Mouse (Mus musculus) bone marrow, adult 2 months (tissue): ENCODE measurements around the gene Trim43a. TPM values are rescaled to one million over a fixed set of nuclear protein-coding genes. Genes with fewer than 3 reads are reported as not detected.
"Not testable (repeated sequence)": the region's sequence is repeated elsewhere in the genome, so short reads cannot be mapped to it uniquely, and the experiment has no call there.

Experiments used
- H3K27ac ChIP-seq: fragments of 200-500 bp; 2 replicates; pipeline ENCODE4 v1.5.1; 2012; ENCODE audit warnings: low read depth, mild to moderate bottlenecking, control low read depth, inconsistent platforms, low read length; ENCODE audit not compliant: control insufficient read depth, poor library complexity, insufficient read depth
- H3K4me1 ChIP-seq: fragments of 200-500 bp; 2 replicates; pipeline ENCODE4 v1.6.1; 2011; ENCODE audit warnings: low read length; ENCODE audit not compliant: control insufficient read depth, insufficient read depth
- H3K4me3 ChIP-seq: fragments of 200-500 bp; replicated peaks from 2 replicates; pipeline ENCODE3; 2011; ENCODE audit warnings: mild to moderate bottlenecking, low read depth, low read length, control low read depth; ENCODE audit not compliant: control insufficient read depth
- CTCF ChIP-seq: fragments of 200-500 bp; IDR thresholded peaks from 2 replicates; pipeline ENCODE4 v1.5.1; 2011; ENCODE audit warnings: low read length, control low read depth; ENCODE audit not compliant: control insufficient read depth, insufficient read depth
- POLR2A ChIP-seq: fragments of 200-500 bp; IDR thresholded peaks from 2 replicates; pipeline ENCODE4 v1.6.1; 2011; ENCODE audit warnings: low read depth, mild to moderate bottlenecking, control low read depth, low read length, borderline replicate concordance; ENCODE audit not compliant: control insufficient read depth
- WGBS: fragments of 180-500 bp; shearing (Covaris S2); methylation state at CpG from one replicate; pipeline ENCODE4 v1.1.7; 2018; 5-methylcytosine and 5-hydroxymethylcytosine counted together
- polyA plus RNA-seq: library from polyadenylated mRNA; stranded (reverse); fragments of >200 nt; gene quantifications from 2 replicates; pipeline ENCODE4 v1.2.4, GENCODE M21; 2011; ENCODE audit warnings: low replicate concordance; ENCODE audit not compliant: missing spikeins, insufficient read depth, insufficient read length

Gene Trim43a
- polyA plus RNA-seq, result not detected in 2 replicates

DNA sequence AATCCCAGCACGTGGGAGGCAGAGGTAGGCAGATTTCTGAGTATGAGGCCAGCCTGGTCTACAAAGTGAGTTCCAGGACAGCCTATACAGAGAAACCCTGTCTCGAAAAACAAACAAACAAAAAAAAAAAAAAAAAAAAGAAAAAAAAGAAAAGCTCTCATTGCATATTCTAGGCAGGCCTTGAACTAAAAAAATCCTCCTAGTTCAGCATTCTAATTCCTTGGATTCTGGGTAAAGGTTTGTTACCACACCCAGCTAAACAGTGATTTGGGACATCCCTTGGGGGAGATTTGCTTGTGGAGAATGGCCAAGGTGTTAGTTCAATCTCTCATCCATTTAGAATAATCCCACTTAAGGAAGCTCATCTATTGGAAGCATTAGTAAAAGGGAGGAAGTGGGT, at the start of gene Trim43a:
Trim43a (plus strand) TSS at position 301 of the 400 bp plus-strand sequence.
- H3K4me3 ChIP-seq, H3K27ac ChIP-seq, H3K4me1 ChIP-seq: not testable (repeated sequence)
- 74% methylated on average over 2 of the region's 2 CpGs for WGBS

GRCm38 (mm10) chr9:88534093-88534492, 46.6 kb upstream of the Trim43a start:
- TF ChIP-seq POLR2A, result no peak
- no peak for TF ChIP-seq CTCF
- H3K27ac ChIP-seq, result no peak overlapping the region
- no peaks in the 10 kb centered on the region; the same call in 1 of the 2 replicates for H3K4me1 ChIP-seq
- H3K4me3 ChIP-seq, result no peak overlapping the region
- WGBS, result 73% methylated on average over 5 of the region's 5 CpGs

DNA sequence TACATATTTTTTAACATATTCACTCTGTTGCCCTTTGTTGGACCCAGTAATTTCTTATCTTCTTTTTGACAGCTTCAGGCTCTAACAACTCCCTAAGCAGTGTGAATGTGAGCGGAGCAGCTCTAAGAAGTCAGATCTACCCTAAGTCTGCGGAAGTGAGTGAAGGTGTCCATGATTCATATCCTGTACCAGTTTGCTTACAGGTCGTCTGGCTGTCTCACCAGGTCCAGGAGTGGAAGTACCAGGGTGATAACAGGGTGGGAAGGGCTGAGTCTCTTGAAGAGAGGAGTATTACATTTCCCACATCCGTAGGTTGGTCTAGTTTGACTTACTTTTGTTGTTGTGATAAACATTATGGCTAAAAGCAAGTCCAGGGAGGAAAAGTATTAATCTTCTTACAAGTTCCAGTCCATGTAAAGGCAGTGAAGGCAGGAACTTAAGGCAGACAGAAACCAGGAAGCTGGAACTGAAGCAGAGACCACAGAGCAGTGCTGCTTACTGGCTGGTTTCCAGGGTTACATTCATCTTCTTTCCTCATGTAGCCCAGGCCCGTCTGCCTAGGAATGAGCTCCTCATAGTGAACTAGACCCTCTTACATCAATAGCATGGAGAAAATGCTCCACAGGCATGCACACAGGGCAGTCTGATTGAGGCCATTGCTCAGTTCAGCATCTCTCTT, 41.0 kb upstream of the Trim43a start:
- Histone ChIP-seq H3K4me1 (peaks cover 1% of the 10 kb centered on the region; the same call in 1 of the 2 replicates), H3K27ac (no peak overlapping the region), H3K4me3 (no peak overlapping the region)
- 47% methylated on average over 5 of the region's 5 CpGs for WGBS
- TF ChIP-seq POLR2A, result no peak
- no peak for TF ChIP-seq CTCF

DNA sequence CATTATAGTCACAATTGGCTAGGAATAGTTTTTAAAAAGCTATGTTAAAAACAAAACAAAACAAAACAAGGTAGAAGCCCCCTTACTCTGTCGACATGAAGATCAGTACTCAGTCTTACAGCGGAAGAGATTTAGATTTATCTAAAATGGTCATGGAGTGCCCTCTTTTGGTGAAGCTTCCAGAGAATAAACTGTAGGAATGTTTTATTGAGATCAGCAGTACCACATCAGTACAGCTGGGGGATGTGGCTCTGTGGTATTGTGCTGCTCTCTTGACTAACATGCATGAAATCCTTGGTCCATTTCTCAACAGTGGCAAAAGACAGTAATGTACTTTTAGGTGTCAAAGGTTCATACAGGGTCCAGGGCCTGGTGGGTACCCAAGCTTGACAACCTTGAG, 37.9 kb upstream of the Trim43a start:
- 23% methylated on average over 2 of the region's 2 CpGs for WGBS

DNA sequence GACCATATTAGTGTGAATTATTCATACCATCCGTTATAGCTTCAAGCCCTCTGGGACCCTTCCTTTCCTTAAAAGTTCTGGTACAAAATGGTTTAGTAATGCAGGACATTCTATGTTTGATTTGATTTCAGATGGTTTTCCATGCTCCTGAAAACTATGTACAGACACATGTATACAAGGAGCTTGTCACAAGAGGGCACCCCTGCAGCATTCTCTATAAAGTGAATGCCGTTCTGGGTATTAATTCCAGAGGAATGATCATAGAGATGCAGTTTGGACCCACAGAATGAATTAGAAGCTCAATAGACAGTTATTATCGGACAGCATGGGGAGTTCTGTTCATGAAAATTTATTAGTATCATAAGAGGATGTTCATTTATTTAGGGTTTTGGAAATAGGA, 35.2 kb upstream of the Trim43a start:
- TF ChIP-seq POLR2A, result no peak
- TF ChIP-seq CTCF, result no peak
- 44% methylated on average over 3 of the region's 3 CpGs for WGBS
- no peak overlapping the region for H3K27ac ChIP-seq

More for the DNA sequence above, 37.9 kb upstream of the Trim43a start:
- Histone ChIP-seq H3K27ac (no peak overlapping the region), H3K4me3 (no peak overlapping the region), H3K4me1 (peaks cover 1% of the 10 kb centered on the region; the same call in 1 of the 2 replicates)
- TF ChIP-seq CTCF (no peak), POLR2A (no peak)

DNA sequence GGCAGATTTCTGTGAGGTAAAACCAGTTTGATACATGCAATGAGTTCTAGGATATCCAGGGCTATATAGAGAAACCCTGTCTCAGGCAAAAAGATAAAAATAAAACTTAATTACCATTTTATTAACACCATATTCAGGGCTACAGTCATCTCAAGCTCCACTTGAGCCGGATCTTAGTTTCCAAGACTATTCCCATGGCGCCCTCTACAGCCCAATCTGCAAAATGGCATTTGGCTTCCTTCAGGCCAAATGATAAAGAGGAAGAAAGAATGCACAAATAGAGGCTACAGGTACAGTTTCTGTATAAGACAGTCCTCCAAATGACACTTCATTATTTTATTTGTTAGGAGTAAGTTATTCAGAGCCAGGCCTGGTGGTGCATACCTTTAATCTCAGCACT, 34.5 kb upstream of the Trim43a start:
- H3K4me3 ChIP-seq, result no peak overlapping the region
- H3K27ac ChIP-seq, result no peak overlapping the region
- H3K4me1 ChIP-seq, result no peaks in the 10 kb centered on the region; the same call in 1 of the 2 replicates
- 0% methylated on average over 2 of the region's 2 CpGs for WGBS
- TF ChIP-seq POLR2A (no peak), CTCF (peak; percentile 56)

More for the DNA sequence above, 35.2 kb upstream of the Trim43a start:
- Histone ChIP-seq H3K4me1 (no peaks in the 10 kb centered on the region; the same call in 1 of the 2 replicates), H3K4me3 (no peak overlapping the region)

GRCm38 (mm10) chr9:88546657-88547056, 34.0 kb upstream of the Trim43a start:
- no peak overlapping the region for H3K27ac ChIP-seq
- TF ChIP-seq POLR2A (no peak), CTCF (no peak)
- no peaks in the 10 kb centered on the region; the same call in 1 of the 2 replicates for H3K4me1 ChIP-seq
- whole genome bisulfite sequencing, result 55% methylated on average over 8 of the region's 8 CpGs
- H3K4me3 ChIP-seq, result no peak overlapping the region

GRCm38 (mm10) chr9:88547270-88547669, 33.4 kb upstream of the Trim43a start:
- TF ChIP-seq CTCF, result peak; percentile 26; the same call in 1 of the 2 replicates
- TF ChIP-seq POLR2A, result no peak
- Histone ChIP-seq H3K4me3 (no peak overlapping the region), H3K4me1 (no peaks in the 10 kb centered on the region; the same call in 1 of the 2 replicates), H3K27ac (no peak overlapping the region)
- WGBS, result 8% methylated on average over 7 of the region's 7 CpGs
